Mouse (Mus musculus): ENCODE data around the gene Ugt1a6a. TPM values are rescaled to one million over a fixed set of nuclear protein-coding genes. Genes with fewer than 3 reads are reported as not detected.

Gene Ugt1a6a
- polyA plus RNA-seq, 1 experiment = 1.3 TPM

DNA sequence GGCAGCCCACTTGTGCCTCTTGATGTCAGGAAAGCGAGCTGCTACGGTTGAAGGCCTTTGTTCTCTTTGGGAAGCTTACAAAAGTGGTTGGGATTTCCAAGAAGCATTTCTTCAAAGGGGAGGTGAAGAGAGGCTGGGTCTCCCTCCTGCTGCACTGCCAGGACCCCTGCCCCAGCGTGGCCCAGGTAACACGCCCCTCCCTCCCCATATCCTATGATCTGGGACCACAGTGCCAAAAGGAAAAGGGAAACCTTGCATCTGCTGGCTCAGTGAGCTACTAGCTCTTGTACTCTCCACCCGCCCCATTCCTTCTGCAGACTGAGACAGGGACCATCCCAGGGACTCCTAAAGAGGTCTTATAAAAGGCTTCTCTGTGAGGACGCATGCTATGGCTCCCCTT is 123.1 kb downstream of the Ugt1a6a start:
- H3K36me3 ChIP-seq (ENCODE audit: control insufficient read depth, insufficient read depth) = peaks cover 17% of the 10 kb centered on the region
- peaks cover 2% of the 10 kb centered on the region for H3K79me3 ChIP-seq (ENCODE audit: low read depth)
- TF ChIP-seq CTCF (IDR thresholded peaks at IDR 0.05; ENCODE audit: control insufficient read depth, insufficient read depth, insufficient read length) = no peak
- TF ChIP-seq CEBPB (IDR thresholded peaks at IDR 0.05; ENCODE audit: low read depth) = no peak
- TF ChIP-seq MYOD1 (IDR thresholded peaks at IDR 0.05; ENCODE audit: control insufficient read depth, insufficient read length, low read depth) = no peak
- TF ChIP-seq USF1 (IDR thresholded peaks at IDR 0.05; ENCODE audit: low read depth) = no peak
- no peak for TF ChIP-seq MYOG (IDR thresholded peaks at IDR 0.05; ENCODE audit: control insufficient read depth, extremely low read depth, insufficient read length)
- TF ChIP-seq MAX (IDR thresholded peaks at IDR 0.05) = no peak
- no peak for TF ChIP-seq FOSL1 (IDR thresholded peaks at IDR 0.05; ENCODE audit: insufficient read depth, low read length, poor library complexity, severe bottlenecking)
- H3K4me3 ChIP-seq (ENCODE audit: insufficient read depth, poor library complexity, severe bottlenecking) = no peak overlapping the region
- no peak overlapping the region for H3ac ChIP-seq (ENCODE audit: control insufficient read depth, insufficient read length, low read depth)
- H3K27me3 ChIP-seq (ENCODE audit: control insufficient read depth, insufficient read depth, insufficient read length) = no peaks in the 10 kb centered on the region
- H3K79me2 ChIP-seq (ENCODE audit: control insufficient read depth, insufficient read depth) = peaks cover 8% of the 10 kb centered on the region

DNA sequence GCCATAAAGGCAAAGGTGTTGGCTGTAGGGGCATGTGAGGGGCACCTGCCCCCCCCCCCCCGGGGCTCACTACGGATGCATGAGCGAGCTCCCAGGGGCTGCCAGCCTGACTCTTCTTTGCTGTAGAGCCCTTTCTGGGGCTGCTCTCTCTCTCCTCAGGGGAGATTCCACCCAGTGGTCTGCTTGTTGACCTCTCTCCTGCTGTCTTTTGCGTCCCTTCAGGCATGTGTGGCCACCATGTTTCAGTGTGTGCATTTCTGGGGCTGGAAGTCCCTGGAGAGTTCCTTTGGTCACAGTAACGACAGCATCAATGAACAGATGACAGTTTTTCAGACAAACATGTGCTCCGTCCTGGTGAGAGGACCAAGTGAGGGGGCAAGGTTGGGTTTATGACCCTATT is 123.8 kb downstream of the Ugt1a6a start:
- Histone ChIP-seq H3ac (ENCODE audit: control insufficient read depth, insufficient read length, low read depth) (no peak overlapping the region), H3K79me2 (ENCODE audit: control insufficient read depth, insufficient read depth) (peaks cover 14% of the 10 kb centered on the region), H3K27me3 (ENCODE audit: control insufficient read depth, insufficient read depth, insufficient read length) (no peaks in the 10 kb centered on the region), H3K4me3 (ENCODE audit: insufficient read depth, poor library complexity, severe bottlenecking) (no peak overlapping the region), H3K36me3 (ENCODE audit: control insufficient read depth, insufficient read depth) (peaks cover 24% of the 10 kb centered on the region), H3K79me3 (ENCODE audit: low read depth) (peaks cover 2% of the 10 kb centered on the region)
- TF ChIP-seq FOSL1 (IDR thresholded peaks at IDR 0.05; ENCODE audit: insufficient read depth, low read length, poor library complexity, severe bottlenecking) = no peak
- TF ChIP-seq USF1 (IDR thresholded peaks at IDR 0.05; ENCODE audit: low read depth) = no peak
- no peak for TF ChIP-seq MAX (IDR thresholded peaks at IDR 0.05)
- TF ChIP-seq CTCF (IDR thresholded peaks at IDR 0.05; ENCODE audit: control insufficient read depth, insufficient read depth, insufficient read length) = no peak
- TF ChIP-seq MYOG (IDR thresholded peaks at IDR 0.05; ENCODE audit: control insufficient read depth, extremely low read depth, insufficient read length) = no peak
- TF ChIP-seq MYOD1 (IDR thresholded peaks at IDR 0.05; ENCODE audit: control insufficient read depth, insufficient read length, low read depth) = no peak
- TF ChIP-seq CEBPB (IDR thresholded peaks at IDR 0.05; ENCODE audit: low read depth) = no peak

- Histone ChIP-seq H3K79me2 (ENCODE audit: control insufficient read depth, insufficient read depth) (peaks cover 20% of the 10 kb centered on the region), H3K79me3 (ENCODE audit: low read depth) (peaks cover 2% of the 10 kb centered on the region), H3ac (ENCODE audit: control insufficient read depth, insufficient read length, low read depth) (no peak overlapping the region), H3K4me3 (ENCODE audit: insufficient read depth, poor library complexity, severe bottlenecking) (no peak overlapping the region), H3K36me3 (ENCODE audit: control insufficient read depth, insufficient read depth) (peaks cover 31% of the 10 kb centered on the region), H3K27me3 (ENCODE audit: control insufficient read depth, insufficient read depth, insufficient read length) (no peaks in the 10 kb centered on the region)
- TF ChIP-seq MAX (IDR thresholded peaks at IDR 0.05) (no peak), FOSL1 (IDR thresholded peaks at IDR 0.05; ENCODE audit: insufficient read depth, low read length, poor library complexity, severe bottlenecking) (no peak)
Measured at GRCm38 (mm10) chr1:88258881-88259642, 124.5 kb downstream of the Ugt1a6a start.

DNA sequence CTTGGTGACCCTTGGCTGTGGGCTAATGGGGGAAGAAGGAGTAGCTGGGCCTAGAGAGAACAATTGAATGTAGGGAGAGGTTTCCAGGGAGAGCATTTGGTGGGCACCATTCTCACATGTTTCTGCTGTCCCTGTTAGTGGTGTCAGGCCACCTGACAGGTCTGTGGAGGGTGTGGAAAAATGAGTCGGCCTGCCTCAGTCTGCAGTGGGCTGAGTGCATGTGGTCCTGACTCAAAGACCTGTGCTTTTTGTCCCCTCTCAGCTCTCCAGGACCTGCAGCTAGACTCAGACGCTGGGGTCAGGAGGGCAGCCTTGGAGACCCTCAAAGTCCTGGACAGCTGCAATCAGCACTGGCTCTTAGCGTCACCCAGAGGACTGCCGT is 125.0 kb downstream of the Ugt1a6a start:
- peaks cover 37% of the 10 kb centered on the region for H3K36me3 ChIP-seq (ENCODE audit: control insufficient read depth, insufficient read depth)
- H3K4me3 ChIP-seq (ENCODE audit: insufficient read depth, poor library complexity, severe bottlenecking) = no peak overlapping the region
- H3K79me3 ChIP-seq (ENCODE audit: low read depth) = peaks cover 2% of the 10 kb centered on the region
- H3ac ChIP-seq (ENCODE audit: control insufficient read depth, insufficient read length, low read depth) = no peak overlapping the region
- H3K27me3 ChIP-seq (ENCODE audit: control insufficient read depth, insufficient read depth, insufficient read length) = no peaks in the 10 kb centered on the region
- H3K79me2 ChIP-seq (ENCODE audit: control insufficient read depth, insufficient read depth) = peaks cover 26% of the 10 kb centered on the region
- TF ChIP-seq CEBPB (IDR thresholded peaks at IDR 0.05; ENCODE audit: low read depth) (no peak), CTCF (IDR thresholded peaks at IDR 0.05; ENCODE audit: control insufficient read depth, insufficient read depth, insufficient read length) (no peak), MAX (IDR thresholded peaks at IDR 0.05) (no peak), USF1 (IDR thresholded peaks at IDR 0.05; ENCODE audit: low read depth) (no peak), FOSL1 (IDR thresholded peaks at IDR 0.05; ENCODE audit: insufficient read depth, low read length, poor library complexity, severe bottlenecking) (no peak), MYOD1 (IDR thresholded peaks at IDR 0.05; ENCODE audit: control insufficient read depth, insufficient read length, low read depth) (no peak), MYOG (IDR thresholded peaks at IDR 0.05; ENCODE audit: control insufficient read depth, extremely low read depth, insufficient read length) (no peak)

- no peak for TF ChIP-seq USF1 (IDR thresholded peaks at IDR 0.05; ENCODE audit: low read depth)
- TF ChIP-seq MAX (IDR thresholded peaks at IDR 0.05) = no peak
- TF ChIP-seq FOSL1 (IDR thresholded peaks at IDR 0.05; ENCODE audit: insufficient read depth, low read length, poor library complexity, severe bottlenecking) = no peak
- no peak for TF ChIP-seq MYOG (IDR thresholded peaks at IDR 0.05; ENCODE audit: control insufficient read depth, extremely low read depth, insufficient read length)
- TF ChIP-seq CTCF (IDR thresholded peaks at IDR 0.05; ENCODE audit: control insufficient read depth, insufficient read depth, insufficient read length) = no peak
- no peak for TF ChIP-seq MYOD1 (IDR thresholded peaks at IDR 0.05; ENCODE audit: control insufficient read depth, insufficient read length, low read depth)
- TF ChIP-seq CEBPB (IDR thresholded peaks at IDR 0.05; ENCODE audit: low read depth) = no peak
- Histone ChIP-seq H3K4me3 (ENCODE audit: insufficient read depth, poor library complexity, severe bottlenecking) (no peak overlapping the region), H3ac (ENCODE audit: control insufficient read depth, insufficient read length, low read depth) (no peak overlapping the region), H3K79me3 (ENCODE audit: low read depth) (peaks cover 2% of the 10 kb centered on the region), H3K79me2 (ENCODE audit: control insufficient read depth, insufficient read depth) (peaks cover 31% of the 10 kb centered on the region), H3K36me3 (ENCODE audit: control insufficient read depth, insufficient read depth) (peaks cover 42% of the 10 kb centered on the region), H3K27me3 (ENCODE audit: control insufficient read depth, insufficient read depth, insufficient read length) (no peaks in the 10 kb centered on the region)
Measured at GRCm38 (mm10) chr1:88260114-88260513, 125.5 kb downstream of the Ugt1a6a start.
